Mouse (Mus musculus) liver, adult 2 months (tissue): ENCODE results near the gene Plch1. TPM values are rescaled to one million over a fixed set of nuclear protein-coding genes. Genes with fewer than 3 reads are reported as not detected.

Experiments
- DNase-seq: peaks from one replicate; pipeline ENCODE4 v3.0.0-alpha.2; 2011; ENCODE audit warnings: low read depth, low spot score; ENCODE audit errors: extremely low read depth
- H3K27ac ChIP-seq: fragments of 200-500 bp; replicated peaks from 2 replicates; pipeline ENCODE4 v1.5.1; 2012; ENCODE audit warnings: low read depth, mild to moderate bottlenecking, control low read depth, inconsistent platforms, low read length; ENCODE audit not compliant: insufficient read depth
- H3K27me3 ChIP-seq: fragments of 200-500 bp; 2 replicates; pipeline ENCODE4 v1.6.1; 2012; ENCODE audit warnings: mild to moderate bottlenecking, moderate library complexity, low read length, inconsistent platforms; ENCODE audit not compliant: control insufficient read depth, insufficient read depth
- H3K36me3 ChIP-seq: fragments of 200-500 bp; 2 replicates; pipeline ENCODE4 v1.6.1; 2012; ENCODE audit warnings: low read length, inconsistent platforms; ENCODE audit not compliant: control insufficient read depth, insufficient read depth
- H3K4me1 ChIP-seq: fragments of 200-500 bp; 2 replicates; pipeline ENCODE4 v1.6.1; 2011; ENCODE audit warnings: low read length; ENCODE audit not compliant: control insufficient read depth, insufficient read depth
- H3K4me3 ChIP-seq: fragments of 200-500 bp; 2 replicates; pipeline ENCODE4 v1.5.1; 2011; ENCODE audit warnings: low read depth, mild to moderate bottlenecking, control low read depth, low read length, moderate library complexity; ENCODE audit not compliant: insufficient read depth
- H3K79me2 ChIP-seq: fragments of 200-500 bp; 2 replicates; pipeline ENCODE4 v1.6.1; 2012; ENCODE audit warnings: inconsistent platforms, mild to moderate bottlenecking, low read length, moderate library complexity; ENCODE audit not compliant: control insufficient read depth, insufficient read depth
- H3K9ac ChIP-seq: fragments of 200-500 bp; 2 replicates; pipeline ENCODE4 v1.6.1; 2012; ENCODE audit warnings: low read depth, mild to moderate bottlenecking, control low read depth, inconsistent platforms, low read length
- CTCF ChIP-seq: fragments of 200-500 bp; IDR thresholded peaks from 2 replicates; pipeline ENCODE4 v1.5.1; 2011; ENCODE audit warnings: low read depth, low read length, control low read depth
- POLR2A ChIP-seq: fragments of 200-500 bp; IDR thresholded peaks from 2 replicates; pipeline ENCODE4 v1.6.1; 2011; ENCODE audit warnings: low read length, control low read depth; ENCODE audit not compliant: insufficient read depth; ENCODE audit errors: extremely low read depth
- WGBS: fragments of 180-500 bp; shearing (Covaris S2); methylation state at CpG from one replicate; pipeline ENCODE4 v1.1.7; 2018; 5-methylcytosine and 5-hydroxymethylcytosine counted together
- polyA plus RNA-seq: library from polyadenylated mRNA; depleted of rRNA; stranded (reverse); fragments of >200 nt; gene quantifications from 2 replicates; pipeline ENCODE4 v1.2.3, GENCODE M21; 2012; rRNA removed
- total RNA-seq: library from RNA; depleted of rRNA; stranded (reverse); fragments of >200 nt; gene quantifications from 2 replicates; pipeline ENCODE4 v1.2.3, GENCODE M21; 2014; rRNA removed

Gene Plch1
- total and polyA plus RNA-seq, 2 experiments: under 0.01 TPM; not detected in 1

GRCm38 (mm10) chr3:63664575-63665243 lies 234.6 kb downstream of the Plch1 start:
- Histone ChIP-seq H3K27ac (no peak overlapping the region), H3K79me2 (no peaks in the 10 kb centered on the region), H3K4me1 (no peaks in the 10 kb centered on the region), H3K9ac (no peak overlapping the region), H3K36me3 (no peaks in the 10 kb centered on the region), H3K27me3 (no peaks in the 10 kb centered on the region), H3K4me3 (no peak overlapping the region)
- no peak for TF ChIP-seq CTCF
- TF ChIP-seq POLR2A: no peak
- 61% methylated on average over 6 of the region's 6 CpGs for WGBS
- DNase-seq: no peak

Other genes starting within 250 kb of the Plch1 start
- 8.9 and 11.0 TPM in 2 replicates for gene E130311K13Rik, start 30.0 kb upstream of the Plch1 start, total RNA-seq
- 6.0 and 7.0 TPM in 2 replicates for gene E130311K13Rik, start 30.0 kb upstream of the Plch1 start, polyA plus RNA-seq
- 60.9 and 66.7 TPM in 2 replicates for gene Slc33a1, start 65.3 kb upstream of the Plch1 start, total RNA-seq
- gene Slc33a1, start 65.3 kb upstream of the Plch1 start, polyA plus RNA-seq: 28.6 and 32.1 TPM in 2 replicates
- gene Gmps, start 76.6 kb upstream of the Plch1 start, total RNA-seq: 9.2 and 9.6 TPM in 2 replicates
- gene Gmps, start 76.6 kb upstream of the Plch1 start, polyA plus RNA-seq: 2.8 and 3.4 TPM in 2 replicates
- under 0.01 TPM in 2 replicates for gene Vmn2r1, start 182.1 kb upstream of the Plch1 start, total RNA-seq
- gene Vmn2r1, start 182.1 kb upstream of the Plch1 start, polyA plus RNA-seq: not detected in 2 replicates
- gene Vmn2r2, start 242.5 kb upstream of the Plch1 start, total RNA-seq: not detected in 2 replicates
- not detected in 2 replicates for gene Vmn2r2, start 242.5 kb upstream of the Plch1 start, polyA plus RNA-seq